Mouse (Mus musculus): Measurements from ENCODE around the gene Ube2cbp. TPM values are rescaled to one million over a fixed set of nuclear protein-coding genes. Genes with fewer than 3 reads are reported as not detected.

The Ube2cbp gene
- 2.5 TPM for polyA plus RNA-seq (2014; fragmentation: Illumina TruSeq; extraction: RNeasy Lipid Tissue Mini Kit (QIAGEN cat#74804); ENCODE audit: low read depth, low replicate concordance)

GRCm38 (mm10) chr9:86464151-86465105, at the start of gene Ube2cbp:
Ube2cbp (minus strand) TSS chr9:86464950.

GRCm38 (mm10) chr9:86466990-86467870, 2.5 kb upstream of the Ube2cbp start, which contains the start of gene Dop1a:
Dop1a (plus strand) TSS chr9:86467154.

Other genes with a start within 250 kb of the Ube2cbp start
- 13.5 TPM for gene Dop1a, start 2.2 kb upstream of the Ube2cbp start, polyA plus RNA-seq (2014; fragmentation: Illumina TruSeq; extraction: RNeasy Lipid Tissue Mini Kit (QIAGEN cat#74804); ENCODE audit: low read depth, low replicate concordance)
- gene Pgm3, start 106.9 kb upstream of the Ube2cbp start, polyA plus RNA-seq (2014; fragmentation: Illumina TruSeq; extraction: RNeasy Lipid Tissue Mini Kit (QIAGEN cat#74804); ENCODE audit: low read depth, low replicate concordance): 12.8 TPM
- not detected for gene Rwdd2a, start 107.0 kb upstream of the Ube2cbp start, polyA plus RNA-seq (2014; fragmentation: Illumina TruSeq; extraction: RNeasy Lipid Tissue Mini Kit (QIAGEN cat#74804); ENCODE audit: low read depth, low replicate concordance)
- 199 TPM for gene Me1, start 231.0 kb upstream of the Ube2cbp start, polyA plus RNA-seq (2014; fragmentation: Illumina TruSeq; extraction: RNeasy Lipid Tissue Mini Kit (QIAGEN cat#74804); ENCODE audit: low read depth, low replicate concordance)